Comparison of ENCODE assay signal across 27 mouse cellular contexts in genomic region chr19:30642629-30643170, GRCm38 (mm10).
DNase-seq lines count a peak whose midpoint lies in the region; ATAC-seq lines count a peak whose summit lies in the region.
"Had no signal": no experiment of that assay in that cellular context is flagged by ENCODE, and none has a peak within 500 bp of the region (broad histone marks: within the 10 kb centered on the region; RNA-seq: fewer than 3 reads in every experiment).

No protein-coding gene starts in this region.

- no peak overlapping the region for H3K27ac ChIP-seq in forebrain, embryonic 11.5 days (ENCODE audit: low read depth, low read length)
- H3K27ac ChIP-seq in forebrain, embryonic 15.5 days (replicated peaks) = no peak overlapping the region
- H3K27ac ChIP-seq in midbrain, embryonic 12.5 days (replicated peaks) = no peak overlapping the region
- H3K27ac ChIP-seq in midbrain, embryonic 10.5 days (replicated peaks) = no peak overlapping the region
- H3K27ac ChIP-seq: embryonic facial prominence, embryonic 13.5 days; forebrain, embryonic 10.5 days; heart, adult 2 months; heart, embryonic 10.5 days; heart, embryonic 13.5 days; hindbrain, embryonic 13.5 days; intestine, embryonic 15.5 days had no signal

- no peaks in the 10 kb centered on the region for H3K27me3 ChIP-seq in forebrain, embryonic 11.5 days (ENCODE audit: control insufficient read depth, insufficient read depth, low read length)
- H3K27me3 ChIP-seq in forebrain, embryonic 15.5 days = no peaks in the 10 kb centered on the region
- H3K27me3 ChIP-seq in midbrain, embryonic 12.5 days = no peaks in the 10 kb centered on the region; the same call in 1 of the 2 replicates
- H3K27me3 ChIP-seq in midbrain, embryonic 10.5 days (ENCODE audit: low read depth, poor library complexity, severe bottlenecking) = peaks cover 55% of the 10 kb centered on the region
- H3K27me3 ChIP-seq: embryonic facial prominence, embryonic 13.5 days; heart, embryonic 13.5 days; hindbrain, embryonic 13.5 days; intestine, embryonic 15.5 days had no signal

- 0 out of 2 replicates have a peak, but pooled peaks have one; percentile 33 for ATAC-seq in forebrain, embryonic 11.5 days (replicated peaks; ENCODE audit: low FRiP score)
- ATAC-seq in forebrain, embryonic 15.5 days (replicated peaks) = no peak
- ATAC-seq in midbrain, embryonic 12.5 days (ENCODE audit: low FRiP score, low read depth) = peak; percentile 52; the same call in 1 of the 2 replicates
- ATAC-seq: CD4-positive, CD25-positive, alpha-beta regulatory T cell, adult 4 months; forebrain, embryonic 14.5 days; hindbrain, embryonic 16.5 days; intestine, embryonic 15.5 days had no signal

- H3K4me2 ChIP-seq in forebrain, embryonic 11.5 days (ENCODE audit: low read depth, low read length, severe bottlenecking) = no peak overlapping the region
- no peak overlapping the region for H3K4me2 ChIP-seq in forebrain, embryonic 15.5 days (replicated peaks)
- H3K4me2 ChIP-seq in midbrain, embryonic 12.5 days (replicated peaks) = no peak overlapping the region
- H3K4me2 ChIP-seq: embryonic facial prominence, embryonic 13.5 days; heart, embryonic 13.5 days; hindbrain, embryonic 13.5 days; intestine, embryonic 15.5 days had no signal

- H3K36me3 ChIP-seq in forebrain, embryonic 11.5 days (ENCODE audit: control insufficient read depth, insufficient read depth, low read length) = no peaks in the 10 kb centered on the region
- no peaks in the 10 kb centered on the region for H3K36me3 ChIP-seq in forebrain, embryonic 15.5 days
- H3K36me3 ChIP-seq in midbrain, embryonic 12.5 days = no peaks in the 10 kb centered on the region
- H3K36me3 ChIP-seq in midbrain, embryonic 10.5 days = no peaks in the 10 kb centered on the region
- H3K36me3 ChIP-seq: embryonic facial prominence, embryonic 13.5 days; forebrain, embryonic 10.5 days; heart, embryonic 10.5 days; heart, embryonic 13.5 days; hindbrain, embryonic 13.5 days; intestine, embryonic 15.5 days had no signal

- no peak for DNase-seq in forebrain, embryonic 11.5 days (ENCODE audit: low spot score)
- DNase-seq in midbrain, embryonic 10.5 days (ENCODE audit: low spot score) = no peak
- peak; percentile 11 for DNase-seq in mesoderm, embryonic 11.5 days (ENCODE audit: low read depth, low spot score)
- DNase-seq in retina, postnatal 1 day = peak; percentile 59
- DNase-seq in right cerebral cortex, postnatal 4 days = no peak
- DNase-seq: adrenal gland, adult 2 months; adrenal gland, postnatal 14 days; cerebellum, adult 11-12 months; cerebellum, adult 8-10 months; cerebellum, postnatal 10 days; cerebellum, postnatal 36 days; gastrocnemius, postnatal 10 days; gastrocnemius, postnatal 36 days; heart, adult 2 months; heart, postnatal 14 days; heart, postnatal 4 days had no signal

- H3K9ac ChIP-seq in forebrain, embryonic 11.5 days (ENCODE audit: low read length) = no peak overlapping the region
- H3K9ac ChIP-seq in forebrain, embryonic 15.5 days (replicated peaks) = no peak overlapping the region
- H3K9ac ChIP-seq in midbrain, embryonic 12.5 days (replicated peaks) = no peak overlapping the region
- H3K9ac ChIP-seq: embryonic facial prominence, embryonic 13.5 days; heart, embryonic 13.5 days; hindbrain, embryonic 13.5 days; intestine, embryonic 15.5 days had no signal

- WGBS in forebrain, embryonic 11.5 days = 25% methylated on average over 5 of the region's 5 CpGs
- 24% methylated on average over 5 of the region's 5 CpGs for WGBS in forebrain, embryonic 15.5 days
- WGBS in midbrain, embryonic 12.5 days = 17% methylated on average over 5 of the region's 5 CpGs
- WGBS in midbrain, embryonic 10.5 days = 29% methylated on average over 5 of the region's 5 CpGs

- H3K4me1 ChIP-seq in forebrain, embryonic 11.5 days (replicated peaks; ENCODE audit: control insufficient read depth, insufficient read depth, low read length) = no peaks in the 10 kb centered on the region
- H3K4me1 ChIP-seq in forebrain, embryonic 15.5 days = no peaks in the 10 kb centered on the region
- peaks cover 10% of the 10 kb centered on the region; the same call in 1 of the 2 replicates for H3K4me1 ChIP-seq in midbrain, embryonic 12.5 days
- peaks cover 33% of the 10 kb centered on the region for H3K4me1 ChIP-seq in midbrain, embryonic 10.5 days
- H3K4me1 ChIP-seq: embryonic facial prominence, embryonic 13.5 days; hindbrain, embryonic 13.5 days; intestine, embryonic 15.5 days had no signal

- H3K9me3 ChIP-seq in forebrain, embryonic 11.5 days (ENCODE audit: control insufficient read depth, low read length) = no peaks in the 10 kb centered on the region
- H3K9me3 ChIP-seq in forebrain, embryonic 15.5 days = no peaks in the 10 kb centered on the region
- H3K9me3 ChIP-seq in midbrain, embryonic 12.5 days = no peaks in the 10 kb centered on the region
- no peaks in the 10 kb centered on the region for H3K9me3 ChIP-seq in midbrain, embryonic 10.5 days (replicated peaks)
- H3K9me3 ChIP-seq: embryonic facial prominence, embryonic 13.5 days; forebrain, embryonic 10.5 days; heart, embryonic 10.5 days; heart, embryonic 13.5 days; hindbrain, embryonic 13.5 days; intestine, embryonic 15.5 days had no signal

- no peak overlapping the region for H3K4me3 ChIP-seq in forebrain, embryonic 11.5 days (ENCODE audit: low read depth, low read length)
- no peak overlapping the region for H3K4me3 ChIP-seq in forebrain, embryonic 15.5 days
- H3K4me3 ChIP-seq in midbrain, embryonic 12.5 days = no peak overlapping the region
- no peak overlapping the region for H3K4me3 ChIP-seq in midbrain, embryonic 10.5 days
- H3K4me3 ChIP-seq: embryonic facial prominence, embryonic 13.5 days; forebrain, embryonic 10.5 days; heart, adult 2 months; heart, embryonic 10.5 days; heart, embryonic 13.5 days; hindbrain, embryonic 13.5 days; intestine, embryonic 15.5 days had no signal

Comparison
In these comparisons a context has a peak if more than half of its experiments do, and no peak if none do; other contexts are left out.
1. DNase-seq: peak in mesoderm, embryonic 11.5 days (single experiment) and retina, postnatal 1 day (single experiment); none in forebrain, embryonic 11.5 days (single experiment), midbrain, embryonic 10.5 days (single experiment) and right cerebral cortex, postnatal 4 days (single experiment).